Mouse (Mus musculus) embryo, embryonic 11.5 days (tissue): ENCODE measurements around the gene Atad5.

Source experiments
- DNase-seq: peaks from one replicate; pipeline ENCODE4 v3.0.0-alpha.2; 2012; ENCODE audit warnings: low read depth, low spot score

The Atad5 gene

GRCm38 (mm10) chr11:80080826-80081728 lies 8.1 kb upstream of the Atad5 start, which contains the start of gene Crlf3:
TSS of gene Crlf3 (minus strand) at chr11:80080991.
- DNase-seq = peak; percentile 90

- no peak for DNase-seq
Observed at GRCm38 (mm10) chr11:80081786-80082319, 7.3 kb upstream of the Atad5 start.

GRCm38 (mm10) chr11:80085356-80086055 lies 3.7 kb upstream of the Atad5 start:
- no peak for DNase-seq

GRCm38 (mm10) chr11:80086844-80087243 lies 2.4 kb upstream of the Atad5 start:
- DNase-seq = peak; percentile 80

- no peak for DNase-seq
Observed at GRCm38 (mm10) chr11:80089817-80090214, 616 bp downstream of the Atad5 start.

GRCm38 (mm10) chr11:80090555-80091164 lies 1.5 kb downstream of the Atad5 start:
- no peak for DNase-seq

- DNase-seq = no peak
Observed at GRCm38 (mm10) chr11:80098444-80099056, 9.3 kb downstream of the Atad5 start.

- no peak for DNase-seq
Observed at GRCm38 (mm10) chr11:80101298-80101697, 12.1 kb downstream of the Atad5 start.

GRCm38 (mm10) chr11:80104407-80104806 lies 15.2 kb downstream of the Atad5 start:
- no peak for DNase-seq

- no peak for DNase-seq
Observed at GRCm38 (mm10) chr11:80116411-80116810, 27.2 kb downstream of the Atad5 start.

GRCm38 (mm10) chr11:80132050-80132449 lies 42.9 kb downstream of the Atad5 start:
- no peak for DNase-seq

GRCm38 (mm10) chr11:80134744-80135143 lies 45.5 kb downstream of the Atad5 start:
- DNase-seq = no peak

GRCm38 (mm10) chr11:80135954-80136683 lies 46.9 kb downstream of the Atad5 start:
- DNase-seq = no peak

GRCm38 (mm10) chr11:80136786-80137185 lies 47.6 kb downstream of the Atad5 start:
- DNase-seq = no peak

- DNase-seq = no peak
Observed at GRCm38 (mm10) chr11:80137773-80138172, 48.6 kb downstream of the Atad5 start.

- peak; percentile 82 for DNase-seq
Observed at GRCm38 (mm10) chr11:80141825-80142521, 52.8 kb downstream of the Atad5 start, which contains the start of gene Tefm. TSS of gene Tefm (minus strand) at chr11:80142175.

- no peak for DNase-seq
Observed at GRCm38 (mm10) chr11:80142872-80143271, 53.7 kb downstream of the Atad5 start.

- DNase-seq = no peak
Observed at GRCm38 (mm10) chr11:80145787-80146275, 56.6 kb downstream of the Atad5 start.

- no peak for DNase-seq
Observed at GRCm38 (mm10) chr11:80147748-80148147, 58.5 kb downstream of the Atad5 start.

GRCm38 (mm10) chr11:80148313-80148712 lies 59.1 kb downstream of the Atad5 start:
- no peak for DNase-seq
